Mouse (Mus musculus) heart, postnatal 36 days (tissue): ENCODE results near the gene Klrk1. TPM values are rescaled to one million over a fixed set of nuclear protein-coding genes. Genes with fewer than 3 reads are reported as not detected.
"Not testable (repeated sequence)": the region's sequence is repeated elsewhere in the genome, so short reads cannot be mapped to it uniquely, and the experiment has no call there.

ENCODE experiments used
- DNase-seq, 2 experiments: peaks; one replicate each; pipeline ENCODE4 v3.0.0; 2021 to 2022
- intact Hi-C: fragments of 180-260 bp; cut with DNase I; formaldehyde crosslinking; loops from one replicate; pipeline ENCODE4 v1.15.1; 2025
- total RNA-seq, 2 experiments: library from RNA; stranded (reverse); gene quantifications; 2 replicates each; pipeline ENCODE4 v1.2.3; 2021

Gene Klrk1
- under 1 TPM in 1 of 2 experiments, not detected in 1; 0.19 TPM for total RNA-seq

GRCm38 (mm10) chr6:129623735-129624134 is at the start of gene Klrk1:
Klrk1 (minus strand) TSS chr6:129623864.
- intact Hi-C loops: no loop called here
- DNase-seq: no peak

GRCm38 (mm10) chr6:129661301-129661700 is 37.6 kb upstream of the Klrk1 start:
- DNase-seq, intact Hi-C loops: not testable (repeated sequence)

GRCm38 (mm10) chr6:129660589-129660988 is 36.9 kb upstream of the Klrk1 start, which contains the start of gene Klrc2:
Klrc2 (minus strand) TSS chr6:129660689.
- DNase-seq, intact Hi-C loops: not testable (repeated sequence)

- intact Hi-C loops: not testable (repeated sequence)
These were observed 20.4 kb upstream of the Klrk1 start for GRCm38 (mm10) chr6:129644054-129644453.

GRCm38 (mm10) chr6:129643237-129643636 is 19.6 kb upstream of the Klrk1 start, which contains the start of gene Klrc3:
Klrc3 (minus strand) TSS chr6:129643337.
- intact Hi-C loops, DNase-seq: not testable (repeated sequence)

More at GRCm38 (mm10) chr6:129644054-129644453, 20.4 kb upstream of the Klrk1 start:
- not testable (repeated sequence) for DNase-seq

- DNase-seq, intact Hi-C loops: not testable (repeated sequence)
These were observed 7.4 kb upstream of the Klrk1 start for GRCm38 (mm10) chr6:129631046-129631445.

GRCm38 (mm10) chr6:129608372-129608771 is 15.3 kb downstream of the Klrk1 start:
- no peak for DNase-seq
- intact Hi-C loops: no loop called here

- no peak for DNase-seq
- intact Hi-C loops: no loop called here
These were observed 32.2 kb downstream of the Klrk1 start, which contains the start of gene Klrd1 for GRCm38 (mm10) chr6:129591508-129591907. Klrd1 (plus strand) TSS chr6:129591782.

- intact Hi-C loops: no loop called here
These were observed 40.6 kb downstream of the Klrk1 start for GRCm38 (mm10) chr6:129583014-129583413.

GRCm38 (mm10) chr6:129581896-129582295 is 41.8 kb downstream of the Klrk1 start:
- DNase-seq: no peak
- intact Hi-C loops: no loop called here

More at GRCm38 (mm10) chr6:129583014-129583413, 40.6 kb downstream of the Klrk1 start:
- DNase-seq: no peak

GRCm38 (mm10) chr6:129581274-129581673 is 42.4 kb downstream of the Klrk1 start:
- intact Hi-C loops: no loop called here
- no peak for DNase-seq

- intact Hi-C loops: no loop called here
- DNase-seq: no peak
These were observed 46.1 kb downstream of the Klrk1 start, which contains the start of gene Klre1 for GRCm38 (mm10) chr6:129577605-129578004. Klre1 (plus strand) TSS chr6:129577905.

- no peak for DNase-seq
- intact Hi-C loops: loop anchor here (2.0 kb wide), 1 partner anchor 1779 kb away; no protein-coding TSS in a partner anchor
These were observed 48.3 kb downstream of the Klrk1 start for GRCm38 (mm10) chr6:129575315-129575714.

- intact Hi-C loops: no loop called here
- no peak for DNase-seq
These were observed 58.4 kb downstream of the Klrk1 start for GRCm38 (mm10) chr6:129565257-129565656.

Other genes with a start within 250 kb of the Klrk1 start
- gene Clec12b, start 238.0 kb downstream of the Klrk1 start, total RNA-seq: under 1 TPM in 1 of 2 experiments, not detected in 1; 0.19 TPM
- gene Clec1b, start 226.6 kb downstream of the Klrk1 start, total RNA-seq: 1 to 10 TPM; 1.5 to 1.7 TPM
- gene Clec9a, start 215.0 kb downstream of the Klrk1 start, total RNA-seq: under 1 TPM; 0.31 to 0.33 TPM
- 10 to 100 TPM in 1 of 2 experiments, 1 to 10 TPM in 1; 9.8 to 11.1 TPM for gene Clec1a, start 171.9 kb downstream of the Klrk1 start, total RNA-seq
- gene Olr1, start 116.7 kb downstream of the Klrk1 start, total RNA-seq: under 1 TPM; 0.08 to 0.16 TPM
- not detected for gene Tmem52b, start 111.3 kb downstream of the Klrk1 start, total RNA-seq
- 100 to 1,000 TPM; 151 to 152 TPM for gene Gabarapl1, start 90.7 kb downstream of the Klrk1 start, total RNA-seq
- not detected for gene Klre1, start 46.0 kb downstream of the Klrk1 start, total RNA-seq
- under 1 TPM in 1 of 2 experiments, not detected in 1; 0.38 TPM for gene Klrd1, start 32.1 kb downstream of the Klrk1 start, total RNA-seq
- not detected for gene Klrc3, start 19.5 kb upstream of the Klrk1 start, total RNA-seq
- not detected for gene Klrc2, start 36.8 kb upstream of the Klrk1 start, total RNA-seq
- under 1 TPM in 1 of 2 experiments, not detected in 1; 0.41 TPM for gene Klrc1, start 55.1 kb upstream of the Klrk1 start, total RNA-seq
- not detected for gene Klri1, start 93.3 kb upstream of the Klrk1 start, total RNA-seq
- gene Klri2, start 116.6 kb upstream of the Klrk1 start, total RNA-seq: not detected
- gene Gm156, start 160.4 kb upstream of the Klrk1 start, total RNA-seq: not detected
- not detected for gene Gm17631, start 238.8 kb upstream of the Klrk1 start, total RNA-seq